Mouse (Mus musculus) CD4-positive, CD25-positive, alpha-beta regulatory T cell, adult 4 months (primary cell): Measurements from ENCODE around the gene Arsb. TPM values are rescaled to one million over a fixed set of nuclear protein-coding genes. Genes with fewer than 3 reads are reported as not detected.
"Not testable (repeated sequence)": the region's sequence is repeated elsewhere in the genome, so short reads cannot be mapped to it uniquely, and the experiment has no call there.

ENCODE experiments used
- ATAC-seq: one replicate; pipeline ENCODE4 v1.8.0; 2017
- polyA plus RNA-seq, 2 experiments: library from polyadenylated mRNA; unstranded; fragments of 100-300 nt; shearing (Covaris generic); gene quantifications; one replicate each; pipeline ENCODE4 v1.2.1; 2017

The Arsb gene
- polyA plus RNA-seq, 2 experiments from 2014 or later = 8.7 to 9.1 TPM

GRCm38 (mm10) chr13:93924735-93925432 lies 153.5 kb downstream of the Arsb start:
- no peak for ATAC-seq

GRCm38 (mm10) chr13:93930561-93931340 lies 159.3 kb downstream of the Arsb start:
- no peak for ATAC-seq

- no peak for ATAC-seq
These were observed 165.0 kb downstream of the Arsb start for GRCm38 (mm10) chr13:93936455-93936854.

GRCm38 (mm10) chr13:93938118-93938517 lies 166.7 kb downstream of the Arsb start:
- no peak for ATAC-seq

DNA sequence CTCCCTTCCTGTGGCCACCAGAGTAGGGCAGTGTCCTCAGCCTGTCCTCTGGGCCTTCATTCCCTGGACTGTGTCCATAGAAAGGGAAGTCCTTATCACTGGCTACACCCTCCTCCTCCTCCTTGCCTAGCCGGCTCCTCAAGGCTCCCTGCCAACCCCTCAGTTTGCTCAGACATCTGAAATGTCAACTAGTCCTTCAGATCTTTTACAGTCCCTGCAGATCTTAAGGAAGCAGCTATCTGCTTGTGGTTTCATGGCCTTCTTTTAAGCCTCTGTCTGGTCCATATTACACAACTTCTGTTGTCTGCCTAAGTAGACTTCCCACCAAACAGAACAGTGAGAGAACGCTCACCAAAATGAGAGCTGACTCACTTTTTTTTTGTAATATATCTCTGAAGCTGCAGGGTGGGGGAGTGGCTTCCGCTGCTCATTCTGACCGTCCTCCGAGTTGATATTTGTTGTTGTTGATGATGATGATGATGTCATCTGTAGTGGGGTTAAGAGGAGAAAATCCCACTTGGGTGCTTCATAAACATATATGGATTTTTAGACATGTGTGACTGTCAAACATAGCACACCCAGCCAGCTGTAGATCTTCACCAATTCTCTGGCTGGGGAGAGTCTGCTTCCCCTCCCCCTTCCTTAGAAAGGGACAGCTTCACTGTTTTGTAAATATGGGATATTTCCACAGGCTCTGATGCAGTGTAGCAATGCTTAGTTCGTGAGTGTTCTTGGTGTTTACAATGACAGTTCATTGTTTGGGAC lies 168.1 kb downstream of the Arsb start:
- peak; percentile 51 for ATAC-seq

DNA sequence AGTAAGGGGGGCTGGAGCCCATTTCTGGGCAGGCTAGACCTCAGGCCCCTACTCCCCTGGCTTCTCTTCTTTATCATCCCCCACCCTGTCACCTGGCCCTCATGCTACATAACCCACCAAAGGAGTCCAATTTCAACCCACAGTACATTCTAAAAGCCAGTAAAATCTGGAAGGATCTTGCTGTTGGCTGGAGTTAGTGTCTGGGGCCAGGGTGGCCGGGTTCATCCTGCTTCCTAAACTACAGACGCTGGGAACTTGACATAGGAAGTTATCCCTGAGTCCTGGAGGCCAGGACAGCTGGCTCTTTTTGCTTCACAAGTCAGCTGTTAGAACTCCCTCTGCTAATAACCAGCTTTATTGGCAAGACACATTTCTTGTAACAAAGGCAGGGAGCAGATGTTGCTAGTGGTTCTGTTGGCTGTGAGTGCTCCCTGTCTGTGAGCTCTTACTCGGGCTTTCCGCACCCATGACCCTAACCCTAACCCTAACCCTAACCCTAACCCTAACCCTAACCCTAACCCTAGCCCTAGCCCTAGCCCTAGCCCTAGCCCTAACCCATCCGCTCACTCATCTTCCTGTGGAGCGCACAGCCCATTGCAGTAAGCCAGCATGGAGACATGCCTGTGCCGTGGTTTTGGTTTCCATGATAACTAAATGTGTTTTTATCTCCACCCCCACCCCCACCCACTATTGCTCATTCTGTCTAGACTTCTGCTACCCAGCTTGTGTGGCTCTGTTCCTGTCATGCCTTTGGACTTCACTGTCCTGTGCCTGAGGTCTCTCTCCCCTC lies 169.5 kb downstream of the Arsb start:
- no peak for ATAC-seq

DNA sequence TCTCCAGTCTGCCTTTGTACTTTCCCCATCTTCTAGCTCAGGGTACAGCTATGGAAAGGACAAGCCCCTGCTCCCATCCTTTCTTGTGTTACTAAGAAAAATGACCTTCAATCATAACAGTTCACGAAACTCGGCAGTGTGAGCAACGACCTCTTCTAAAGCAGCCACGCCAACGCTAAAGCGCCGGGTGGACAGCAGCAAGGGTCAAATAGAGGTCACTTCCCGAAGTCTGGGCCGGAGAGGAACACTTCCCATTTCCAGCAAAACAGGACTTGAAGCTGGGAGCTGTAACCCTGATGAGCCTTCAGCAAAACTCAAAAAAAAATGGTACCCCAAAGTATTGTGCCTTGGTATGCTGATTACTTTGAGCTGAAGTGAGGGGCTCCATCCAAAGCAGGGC lies 179.6 kb downstream of the Arsb start:
- ATAC-seq = no peak

GRCm38 (mm10) chr13:93951555-93951954 lies 180.1 kb downstream of the Arsb start:
- ATAC-seq = no peak

DNA sequence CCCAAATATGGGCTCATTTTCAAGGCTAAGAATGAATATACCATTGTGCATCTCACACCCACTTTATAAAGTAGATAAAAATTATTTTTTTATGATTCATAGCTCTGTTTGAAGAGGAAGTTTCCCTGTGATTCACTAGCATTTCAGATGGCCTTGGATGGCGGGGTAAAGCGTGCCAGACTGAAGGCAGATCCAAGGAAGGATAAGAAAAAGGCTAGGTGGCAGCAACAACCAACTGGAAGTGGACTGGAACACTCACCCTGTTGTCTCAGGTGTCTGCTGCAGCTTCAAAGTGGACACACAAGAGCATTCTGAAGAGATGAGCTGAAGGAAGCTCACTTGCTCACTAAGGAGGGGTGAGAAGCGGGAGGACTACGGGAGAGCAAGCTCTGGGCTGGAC lies 181.0 kb downstream of the Arsb start:
- no peak for ATAC-seq

GRCm38 (mm10) chr13:93957907-93958306 lies 186.5 kb downstream of the Arsb start:
- ATAC-seq = no peak

DNA sequence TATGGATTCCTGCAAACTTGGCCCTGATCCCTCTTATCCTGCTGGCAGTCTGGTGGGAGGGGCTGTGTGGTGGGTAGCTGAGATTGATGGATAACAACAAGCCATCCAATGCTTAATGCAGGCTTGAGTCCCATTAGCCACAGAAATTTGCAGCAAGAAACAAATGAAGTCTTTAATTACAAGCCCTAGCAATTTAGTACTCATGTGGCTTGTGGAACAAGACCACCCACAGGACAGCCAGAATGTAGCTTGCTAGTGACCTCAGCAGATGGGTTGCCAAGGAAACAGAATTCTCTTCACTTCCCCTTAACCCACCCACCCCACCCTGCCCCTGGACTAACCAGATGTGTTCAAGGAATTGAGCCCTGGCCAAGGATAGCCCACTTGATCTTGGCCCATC lies 194.8 kb downstream of the Arsb start:
- no peak for ATAC-seq

DNA sequence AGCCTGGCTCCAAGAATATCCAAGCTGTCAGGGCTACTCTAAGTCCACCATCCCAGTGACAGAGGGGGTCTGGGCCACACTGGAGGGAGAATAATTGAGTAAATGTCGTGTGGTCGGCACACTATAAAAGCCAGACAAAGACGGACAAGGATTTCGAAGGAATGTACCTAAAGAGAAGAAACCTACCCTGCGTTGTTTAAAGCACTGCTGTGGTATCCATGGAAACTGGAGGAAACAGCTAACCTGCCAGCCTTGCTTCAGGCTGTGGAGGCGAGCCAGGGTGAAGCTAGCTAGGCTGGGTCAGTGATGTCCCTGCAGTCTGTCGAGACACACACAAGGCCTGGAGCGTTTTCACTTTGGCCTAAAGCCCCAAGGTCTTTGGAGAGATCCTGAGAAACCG lies 195.7 kb downstream of the Arsb start:
- ATAC-seq = no peak

- no peak for ATAC-seq
These were observed 198.7 kb downstream of the Arsb start for GRCm38 (mm10) chr13:93970115-93970514.

- ATAC-seq = no peak
These were observed 201.0 kb downstream of the Arsb start for GRCm38 (mm10) chr13:93972423-93972822.

DNA sequence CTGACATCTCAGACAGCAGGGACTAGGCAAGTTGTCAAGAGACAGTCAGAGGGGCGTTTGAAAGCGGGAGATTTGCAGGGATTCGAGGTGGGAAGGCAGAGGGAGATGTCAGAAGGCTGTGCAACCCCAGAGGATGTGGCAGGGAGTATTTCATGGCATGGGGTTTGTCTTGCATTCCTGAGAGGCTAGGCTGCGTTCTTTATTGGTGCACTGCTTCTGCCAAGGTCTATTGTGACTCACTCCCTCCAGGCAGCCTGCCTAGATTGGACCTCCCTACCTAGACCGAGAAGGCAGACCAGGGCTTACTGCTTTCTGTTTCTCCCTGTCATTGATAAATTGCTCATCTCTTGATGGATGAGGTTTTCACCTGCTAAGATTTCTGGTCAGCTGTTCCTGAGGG lies 204.2 kb downstream of the Arsb start:
- ATAC-seq = no peak

- ATAC-seq = no peak
These were observed 205.6 kb downstream of the Arsb start for GRCm38 (mm10) chr13:93976897-93977530.

- ATAC-seq = no peak
These were observed 207.5 kb downstream of the Arsb start for GRCm38 (mm10) chr13:93978703-93979495.

GRCm38 (mm10) chr13:93979754-93980153 lies 208.3 kb downstream of the Arsb start:
- no peak for ATAC-seq

DNA sequence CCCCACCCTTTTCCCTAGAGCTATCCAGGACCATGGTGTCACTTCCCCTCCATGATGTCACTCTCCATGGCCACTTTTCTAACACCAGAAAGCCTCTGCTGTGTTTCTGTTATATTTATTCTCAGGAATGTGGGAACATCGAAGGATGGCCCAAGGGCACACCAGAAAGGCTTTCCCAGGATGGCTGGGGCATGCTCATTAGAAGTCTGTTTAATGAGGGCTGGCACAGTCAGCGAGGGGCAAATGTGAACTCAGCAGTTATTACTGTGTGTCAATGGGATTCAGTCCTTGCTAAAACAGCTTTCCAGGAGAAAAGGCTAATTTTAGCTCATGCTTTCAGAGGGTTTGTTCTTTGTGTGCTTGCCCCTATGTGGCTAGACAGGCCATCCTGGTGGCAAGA lies 213.1 kb downstream of the Arsb start:
- no peak for ATAC-seq

DNA sequence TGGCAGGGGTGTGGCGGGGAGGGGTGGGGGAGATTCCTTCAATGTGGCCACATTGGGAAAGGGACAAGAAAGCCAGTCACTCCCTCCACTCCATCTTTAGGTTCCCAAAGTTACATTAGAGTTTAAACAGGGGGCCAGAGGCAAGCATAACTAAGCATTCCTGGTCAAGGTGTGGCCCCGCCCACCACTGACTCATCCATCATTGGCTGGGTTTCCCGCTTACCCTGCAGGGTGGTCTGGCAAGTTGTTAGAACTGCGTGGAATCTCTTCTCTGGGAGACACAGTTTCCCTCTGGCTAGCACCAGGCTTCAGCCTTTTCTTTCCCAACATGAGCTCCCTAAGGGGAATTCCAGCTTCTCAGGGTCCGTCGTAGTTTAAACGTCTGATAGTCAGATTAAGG lies 213.8 kb downstream of the Arsb start:
- ATAC-seq = no peak

GRCm38 (mm10) chr13:93985750-93986149 lies 214.3 kb downstream of the Arsb start:
- not testable (repeated sequence) for ATAC-seq
